Mouse (Mus musculus) neutrophil, adult 5-6 weeks (primary cell): ENCODE results near the gene Gm20837. TPM values are rescaled to one million over a fixed set of nuclear protein-coding genes. Genes with fewer than 3 reads are reported as not detected.
"Not testable (repeated sequence)": the region's sequence is repeated elsewhere in the genome, so short reads cannot be mapped to it uniquely, and the experiment has no call there.

ENCODE experiments used
- ATAC-seq: fragments of 151-379, 151-347 bp; 2 replicates; pipeline ENCODE4 v1.8.0; 2017; ENCODE audit warnings: mild to moderate bottlenecking, moderate TSS enrichment; ENCODE audit not compliant: insufficient number of reproducible peaks, poor library complexity, low FRiP score, severe bottlenecking; ENCODE audit errors: extremely low read depth
- total RNA-seq: library from RNA; stranded (forward); fragments of 200-1000 nt; gene quantifications from 2 replicates; pipeline ENCODE4 v1.2.3, GENCODE M21; 2017

Gm20837 gene
- not detected in 2 replicates for total RNA-seq

DNA sequence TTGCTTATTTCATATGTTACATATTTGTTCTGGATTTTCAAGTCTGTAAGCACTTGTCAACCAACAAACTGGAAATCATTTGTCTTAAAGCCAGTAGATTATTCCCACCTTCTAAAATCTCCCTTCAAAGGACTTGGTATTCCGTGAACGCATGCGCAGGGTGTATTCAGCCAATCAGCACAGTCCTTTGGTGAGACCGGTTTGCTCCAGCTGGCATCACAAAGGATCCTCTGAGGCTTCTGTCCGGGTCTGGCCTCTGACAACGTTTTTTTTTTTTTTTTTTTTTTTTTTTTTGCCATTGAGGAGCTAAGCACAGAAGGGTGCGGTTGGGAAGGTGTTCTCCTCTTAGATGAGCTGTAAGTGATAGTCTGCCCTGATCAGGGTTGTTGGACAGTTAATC is at the start of gene Gm20837:
Gene Gm20837 (plus strand): TSS at position 301 of the 400 bp plus-strand sequence.
- not testable (repeated sequence) for ATAC-seq
